Mouse (Mus musculus): ENCODE data around the gene Olfr775.

The Olfr775 gene

DNA sequence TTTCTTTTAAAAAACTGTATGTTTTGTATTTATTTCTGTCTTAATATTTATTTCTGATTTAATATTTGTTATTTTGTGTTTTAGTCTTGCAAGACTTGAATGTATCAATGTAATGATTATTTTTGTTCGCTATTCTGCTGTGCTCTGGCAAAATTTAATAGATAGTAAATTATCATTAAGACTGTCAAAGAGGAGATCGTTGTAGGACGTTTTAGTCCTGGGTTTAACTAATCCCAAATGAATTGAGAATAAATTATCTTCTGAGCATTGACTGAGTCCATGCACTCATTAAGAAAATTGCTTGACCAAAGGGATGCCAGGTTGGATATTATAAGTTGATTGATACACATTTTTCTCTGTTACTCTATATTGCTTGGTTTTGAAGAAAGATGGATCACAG lies at the start of gene Olfr775:
Gene Olfr775 (plus strand): TSS at position 301 of the 400 bp plus-strand sequence.
- DNase-seq, result no peak

GRCm38 (mm10) chr10:129230737-129231136 lies 17.5 kb upstream of the Olfr775 start:
- DNase-seq, result no peak

DNA sequence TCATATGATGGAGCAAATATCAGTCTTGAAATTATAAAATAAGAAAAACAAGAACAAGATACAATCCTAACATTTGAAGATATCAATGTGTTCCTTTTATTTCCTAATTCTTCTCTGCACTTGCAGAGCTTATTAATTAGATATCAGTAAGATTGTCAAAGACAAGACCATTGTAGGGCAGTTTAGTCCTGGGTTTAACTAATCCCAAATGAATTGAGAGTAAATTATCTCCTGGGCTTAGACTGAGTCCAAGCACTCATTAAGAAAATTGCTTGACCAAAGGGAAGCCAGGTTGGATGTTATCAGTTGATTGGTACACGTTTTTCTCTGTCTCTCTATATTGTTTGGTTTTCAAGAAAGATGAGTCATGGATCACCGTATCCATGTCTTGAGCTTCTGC lies 12.3 kb upstream of the Olfr775 start, which contains the start of gene Olfr774:
Gene Olfr774 (plus strand): TSS at position 301 of the 400 bp plus-strand sequence.
- DNase-seq, result no peak

GRCm38 (mm10) chr10:129258827-129259226 lies 10.6 kb downstream of the Olfr775 start, which contains the start of gene Olfr776:
TSS of gene Olfr776 (plus strand) at chr10:129259127.
- no peak for DNase-seq

DNA sequence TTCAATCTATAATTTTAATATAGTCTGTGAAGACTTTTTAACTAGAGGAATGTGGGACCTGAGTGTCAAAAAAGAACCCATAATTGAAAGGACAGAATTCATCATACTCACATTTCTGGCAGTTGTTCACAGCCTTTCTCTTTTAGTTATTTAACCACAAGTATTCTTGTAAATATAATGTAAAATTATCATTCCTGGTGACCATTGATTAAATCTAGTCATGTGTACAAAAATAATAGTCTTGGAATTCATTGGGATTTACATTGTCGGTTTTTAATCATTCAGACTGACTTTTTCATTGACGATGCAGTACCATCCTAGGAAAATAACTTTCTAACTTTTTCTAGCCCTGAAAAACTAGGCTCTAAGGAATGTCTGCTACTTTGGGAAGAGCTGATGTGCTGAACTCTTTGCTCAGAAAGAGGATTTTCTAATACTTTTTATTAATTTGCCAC lies 22.9 kb downstream of the Olfr775 start, which contains the start of gene Olfr777:
Gene Olfr777 (minus strand): TSS at position 405 of the 455 bp plus-strand sequence.
- no peak for DNase-seq

Data from thymus, postnatal 4 days (tissue).